Mouse (Mus musculus) right cerebral cortex, postnatal 36 days (tissue): Measurements from ENCODE around the gene Ksr1.
A peak's percentile ranks its signal among the peaks of the same experiment; 100 is the strongest.

Experiments used
- DNase-seq, 2 experiments: peaks; one replicate each; pipeline ENCODE4 v3.0.0; 2022; ENCODE audit warnings: low spot score in 2 of 2, mixed read lengths in 1 of 2

Ksr1 gene

GRCm38 (mm10) chr11:79146331-79146767 is at the start of gene Ksr1:
Ksr1 (minus strand) TSS chr11:79146407.
- DNase-seq: peak; percentile 91 to 94

- no peak for DNase-seq
Measured at GRCm38 (mm10) chr11:79192176-79192575, 46.0 kb upstream of the Ksr1 start.

- DNase-seq: peak in 1 of 2 experiments; percentile 51
Measured at GRCm38 (mm10) chr11:79191214-79191613, 45.0 kb upstream of the Ksr1 start.

- no peak for DNase-seq
Measured at GRCm38 (mm10) chr11:79190257-79190656, 44.0 kb upstream of the Ksr1 start.

GRCm38 (mm10) chr11:79188176-79188575 is 42.0 kb upstream of the Ksr1 start:
- DNase-seq: peak; percentile 41 to 45

- DNase-seq: no peak
Measured at GRCm38 (mm10) chr11:79187291-79187690, 41.1 kb upstream of the Ksr1 start.

GRCm38 (mm10) chr11:79185683-79186082 is 39.5 kb upstream of the Ksr1 start:
- no peak for DNase-seq

GRCm38 (mm10) chr11:79184126-79184888 is 38.1 kb upstream of the Ksr1 start:
- DNase-seq: no peak

GRCm38 (mm10) chr11:79183400-79183799 is 37.2 kb upstream of the Ksr1 start:
- DNase-seq: no peak

GRCm38 (mm10) chr11:79182881-79183280 is 36.7 kb upstream of the Ksr1 start:
- peak; percentile 85 to 91 for DNase-seq

GRCm38 (mm10) chr11:79181914-79182313 is 35.7 kb upstream of the Ksr1 start:
- DNase-seq: no peak

- DNase-seq: no peak
Measured at GRCm38 (mm10) chr11:79176687-79177086, 30.5 kb upstream of the Ksr1 start.

GRCm38 (mm10) chr11:79172054-79172453 is 25.8 kb upstream of the Ksr1 start:
- peak; percentile 41 to 70 for DNase-seq

- no peak for DNase-seq
Measured at GRCm38 (mm10) chr11:79166582-79167300, 20.5 kb upstream of the Ksr1 start.

- no peak for DNase-seq
Measured at GRCm38 (mm10) chr11:79161077-79161758, 15.0 kb upstream of the Ksr1 start.

GRCm38 (mm10) chr11:79160127-79160526 is 13.9 kb upstream of the Ksr1 start:
- DNase-seq: no peak

GRCm38 (mm10) chr11:79157729-79158128 is 11.5 kb upstream of the Ksr1 start:
- DNase-seq: no peak

- no peak for DNase-seq
Measured at GRCm38 (mm10) chr11:79155348-79155747, 9.1 kb upstream of the Ksr1 start.

GRCm38 (mm10) chr11:79152696-79153095 is 6.5 kb upstream of the Ksr1 start:
- DNase-seq: no peak

GRCm38 (mm10) chr11:79151874-79152273 is 5.7 kb upstream of the Ksr1 start:
- DNase-seq: no peak

- DNase-seq: no peak
Measured at GRCm38 (mm10) chr11:79150301-79150700, 4.1 kb upstream of the Ksr1 start.

- DNase-seq: no peak
Measured at GRCm38 (mm10) chr11:79149295-79149694, 3.1 kb upstream of the Ksr1 start.
